Mouse (Mus musculus) Muller cell, postnatal 12 days (primary cell): ENCODE results near the gene Dao.

Experiments used
- DNase-seq: peaks from one replicate; pipeline ENCODE4 v3.0.0-alpha.2; 2015; ENCODE audit errors: inconsistent ontology term

Gene Dao

GRCm38 (mm10) chr5:114067982-114068381 lies 64.5 kb downstream of the Dao start:
- DNase-seq, result no peak

GRCm38 (mm10) chr5:114070858-114071257 lies 67.4 kb downstream of the Dao start:
- DNase-seq, result no peak

- DNase-seq, result no peak
Measured at GRCm38 (mm10) chr5:114072262-114072661, 68.8 kb downstream of the Dao start.
